Mouse (Mus musculus) myocyte (in vitro differentiated cells): ENCODE results near the gene Fgf6.

Experiments used
- CEBPB ChIP-seq: IDR thresholded peaks from 2 replicates; pipeline ENCODE4 v1.6.1; 2011; ENCODE audit warnings: mild to moderate bottlenecking, moderate library complexity; ENCODE audit not compliant: poor library complexity, insufficient read depth, severe bottlenecking
- E2F4 ChIP-seq: IDR thresholded peaks from one replicate; pipeline ENCODE4 v1.6.1; 2011; ENCODE audit warnings: mild to moderate bottlenecking, control low read depth, moderate library complexity; ENCODE audit not compliant: insufficient read depth
- MAX ChIP-seq: IDR thresholded peaks from one replicate; pipeline ENCODE4 v1.6.1; 2011; ENCODE audit warnings: low read depth, mild to moderate bottlenecking, control low read depth
- MYOD1 ChIP-seq, 3 experiments: IDR thresholded peaks; one replicate each; pipeline ENCODE4 v1.6.1; 2011; ENCODE audit warnings: control low read depth in 2 of 3, low read depth in 2 of 3, mild to moderate bottlenecking in 2 of 3, moderate library complexity in 1 of 3; ENCODE audit not compliant: insufficient read length in 2 of 3, control insufficient read depth in 1 of 3
- POLR2A ChIP-seq: IDR thresholded peaks from one replicate; pipeline ENCODE4 v1.6.1; 2011; ENCODE audit warnings: low read depth, mild to moderate bottlenecking, control low read depth, moderate library complexity; ENCODE audit not compliant: insufficient read length
- POLR2AphosphoS2 ChIP-seq: IDR thresholded peaks from one replicate; pipeline ENCODE4 v1.6.1; 2011; ENCODE audit warnings: low read depth, control low read depth; ENCODE audit not compliant: insufficient read length
- USF1 ChIP-seq: IDR thresholded peaks from one replicate; pipeline ENCODE4 v1.6.1; 2011; ENCODE audit warnings: low read depth, mild to moderate bottlenecking, control low read depth, moderate library complexity

DNA sequence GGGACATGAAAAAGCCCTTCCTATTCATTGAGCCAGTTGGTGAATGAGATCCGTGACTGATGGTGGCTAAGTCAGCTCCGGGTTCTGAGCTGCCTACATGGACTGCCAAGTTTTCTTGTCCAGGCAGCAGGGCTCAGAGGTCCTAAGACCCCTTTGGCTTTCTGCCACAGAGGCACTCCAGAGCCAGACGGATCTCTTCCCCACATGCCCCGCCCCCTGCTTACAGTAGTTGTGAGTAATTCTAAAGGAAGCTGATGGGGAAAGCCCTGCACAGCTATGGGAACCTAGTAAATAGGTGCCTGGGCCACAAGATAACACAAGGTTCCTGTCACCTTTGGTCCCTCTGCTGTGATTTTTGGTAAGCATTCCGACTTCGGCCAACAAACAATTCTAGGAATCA, 29.5 kb downstream of the Fgf6 start:
- TF ChIP-seq USF1 (no peak), E2F4 (no peak), POLR2AphosphoS2 (no peak), MYOD1 (IDR thresholded peaks at IDR 0.05; ENCODE audit: control insufficient read depth in 1 of 3, insufficient read length in 2 of 3, low read depth in 2 of 3) (no peak), POLR2A (no peak), MAX (no peak), CEBPB (no peak)
